Mouse (Mus musculus): Measurements from ENCODE around the gene Scin. TPM values are rescaled to one million over a fixed set of nuclear protein-coding genes. Genes with fewer than 3 reads are reported as not detected.
"Not testable (repeated sequence)": the region's sequence is repeated elsewhere in the genome, so short reads cannot be mapped to it uniquely, and the experiment has no call there.

The Scin gene
- 1 to 10 TPM in 1 of 2 experiments, under 1 TPM in 1; 0.45 to 4.5 TPM for total RNA-seq (2021)
- long read RNA-seq, experiment 1: 0 reads
- long read RNA-seq, experiment 2, partial matches to known transcripts: 0 of 4 reads
- long read RNA-seq, experiment 2, other reads (novel, unspliced or antisense): 0 of 4 reads

DNA sequence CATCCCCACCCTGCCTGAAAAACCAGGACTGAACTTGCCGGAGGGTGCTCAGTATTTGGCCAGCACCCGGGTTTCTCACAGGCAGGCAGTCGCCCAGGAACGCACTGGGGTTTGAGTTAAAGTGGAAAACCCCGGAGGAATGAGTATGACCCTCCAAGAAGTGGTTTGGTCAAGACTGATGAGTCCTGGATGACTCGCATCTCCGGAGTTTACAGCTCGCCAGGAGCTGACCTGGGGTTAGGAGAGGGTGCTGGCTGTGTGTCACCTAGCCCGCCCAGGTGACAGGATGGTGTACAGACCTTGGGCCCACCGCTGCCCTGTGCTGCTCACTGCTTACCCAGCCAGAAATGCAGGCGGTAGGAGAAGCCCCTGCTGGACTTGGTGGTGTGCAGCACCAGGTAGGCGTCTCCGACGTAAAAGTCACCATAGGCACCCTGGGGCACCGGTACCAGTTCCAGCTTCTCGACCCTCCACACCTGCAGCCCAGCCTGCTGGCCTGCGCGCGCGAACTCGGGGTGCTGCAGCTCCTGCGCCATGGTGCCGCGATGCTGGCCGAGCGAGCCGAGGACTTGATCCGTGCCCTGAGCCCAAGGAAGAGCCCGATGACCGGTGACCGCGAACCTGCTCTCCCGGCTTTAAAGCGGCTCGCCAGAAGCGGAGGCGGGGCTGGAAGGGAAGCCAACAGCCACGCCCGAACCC is at the start of gene Scin:
Gene Scin, minus strand, starts transcription at position 656 of the 699 bp plus-strand sequence.
- no peak for DNase-seq (ENCODE audit: low spot score in 2 of 2)

DNA sequence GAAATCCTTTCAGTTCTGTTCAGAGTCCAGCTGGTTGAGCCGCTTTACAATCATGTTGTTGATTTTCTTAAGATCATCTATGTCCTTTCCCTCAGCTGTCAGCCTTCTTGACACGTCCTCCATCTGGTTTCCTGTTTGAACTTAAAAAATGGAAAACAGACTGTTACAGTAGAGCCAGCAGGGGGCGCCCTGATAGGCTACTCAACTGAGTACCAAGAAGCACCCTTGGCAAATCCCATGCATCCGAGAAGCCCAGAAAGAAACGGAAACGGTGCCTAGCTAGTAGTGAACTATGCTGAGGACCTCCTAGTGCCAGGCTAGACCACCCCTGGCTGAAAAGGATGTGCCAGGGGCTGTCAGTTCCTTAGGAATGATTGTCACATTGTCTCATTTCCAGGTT is 43.1 kb upstream of the Scin start:
- DNase-seq (ENCODE audit: low spot score in 2 of 2): no peak

DNA sequence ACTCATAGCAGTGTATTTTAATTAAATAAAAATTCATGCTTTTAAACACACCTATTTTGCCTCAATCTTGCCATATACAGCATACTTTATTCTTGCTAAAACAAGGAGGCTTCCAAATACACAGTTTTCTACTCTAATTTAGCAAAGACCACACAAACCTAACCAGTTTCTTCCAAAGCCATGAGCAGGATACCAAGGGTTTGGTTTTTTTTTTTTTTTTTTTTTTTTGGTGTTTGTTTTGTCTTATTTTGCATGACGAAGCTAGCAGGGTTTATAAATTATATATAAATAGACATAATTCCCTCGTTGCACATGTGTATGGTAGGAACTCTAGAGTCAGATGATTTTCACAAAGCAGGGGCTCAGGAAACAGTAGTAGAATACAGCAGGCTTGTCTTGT is 42.1 kb upstream of the Scin start:
- DNase-seq (ENCODE audit: low spot score in 2 of 2): no peak

DNA sequence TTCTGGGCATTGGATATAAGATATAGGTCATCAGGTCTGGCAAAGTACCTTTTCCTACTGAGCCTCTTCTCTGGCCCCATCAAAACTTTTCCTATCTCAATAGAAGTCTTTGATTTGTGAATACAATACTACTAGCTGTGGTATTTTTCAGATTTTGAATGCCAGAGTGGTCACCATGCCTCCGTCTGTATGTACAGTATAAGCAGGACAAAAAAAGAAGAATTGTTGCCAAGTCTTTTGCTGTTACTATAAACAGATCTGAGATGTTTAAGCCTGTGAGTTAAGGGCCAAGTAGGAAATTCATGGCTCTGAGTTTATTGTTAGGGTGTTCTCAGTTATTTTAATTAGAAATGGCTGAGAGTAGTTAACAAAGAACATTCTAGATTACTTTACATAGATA is 41.1 kb upstream of the Scin start:
- not testable (repeated sequence) for DNase-seq (ENCODE audit: low spot score in 2 of 2)

DNA sequence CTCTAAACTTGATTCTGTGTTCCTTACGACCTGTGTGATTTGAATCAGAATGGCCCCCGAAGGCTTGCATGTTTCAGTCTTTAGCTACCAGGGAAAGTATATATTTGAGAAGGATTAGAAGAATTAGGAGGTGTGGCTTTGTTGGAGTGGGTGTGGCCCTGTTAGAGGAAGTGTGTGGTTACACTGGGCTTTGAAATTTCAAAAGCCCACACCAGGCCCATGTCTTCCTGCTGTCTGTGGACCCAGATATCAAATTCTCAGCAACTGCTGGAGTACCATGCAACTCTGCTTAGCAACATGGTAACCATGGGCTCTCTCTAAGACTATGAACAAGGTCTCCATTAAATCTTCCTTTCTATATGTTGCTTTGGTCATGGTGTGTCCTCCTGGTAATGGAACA is 37.6 kb upstream of the Scin start:
- DNase-seq (ENCODE audit: low spot score in 2 of 2): no peak

DNA sequence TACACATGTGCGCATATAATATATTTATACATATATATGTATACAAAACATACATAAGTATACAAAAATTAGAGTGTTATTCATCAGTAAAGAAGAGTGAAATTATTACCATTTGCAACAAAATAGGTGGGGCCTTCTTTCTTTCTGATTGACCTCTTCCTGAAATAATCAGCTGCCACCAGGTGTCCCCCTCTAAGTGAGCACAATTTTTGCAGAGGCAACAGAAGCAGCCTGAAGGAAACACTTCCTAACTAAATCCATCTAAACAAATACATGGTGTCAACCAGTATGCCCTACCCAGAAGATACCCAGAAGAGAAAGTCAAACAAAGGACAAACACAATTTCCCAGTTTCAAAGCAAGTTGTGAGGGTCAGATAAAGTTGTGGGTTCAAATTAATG is 35.6 kb upstream of the Scin start:
- no peak for DNase-seq (ENCODE audit: low spot score in 2 of 2)

DNA sequence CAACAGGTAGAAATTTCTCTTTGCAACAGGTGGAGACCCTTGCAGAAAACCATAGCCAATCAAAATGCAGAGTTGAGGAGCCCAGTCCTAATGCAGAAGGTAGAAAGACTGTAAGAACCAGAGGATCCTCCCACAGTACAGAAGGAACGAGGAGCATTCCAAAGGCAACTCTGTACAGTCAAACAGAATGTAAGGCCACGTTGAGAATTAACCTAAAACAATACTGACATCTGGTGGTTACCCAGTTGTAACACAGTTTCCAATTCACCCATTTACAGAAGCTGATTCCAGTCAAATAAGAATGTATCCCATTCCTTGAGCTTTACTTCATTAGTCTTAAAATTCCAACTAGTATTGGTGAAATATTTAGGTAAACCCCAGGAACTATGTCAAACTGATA is 30.6 kb upstream of the Scin start:
- no peak for DNase-seq (ENCODE audit: low spot score in 2 of 2)

DNA sequence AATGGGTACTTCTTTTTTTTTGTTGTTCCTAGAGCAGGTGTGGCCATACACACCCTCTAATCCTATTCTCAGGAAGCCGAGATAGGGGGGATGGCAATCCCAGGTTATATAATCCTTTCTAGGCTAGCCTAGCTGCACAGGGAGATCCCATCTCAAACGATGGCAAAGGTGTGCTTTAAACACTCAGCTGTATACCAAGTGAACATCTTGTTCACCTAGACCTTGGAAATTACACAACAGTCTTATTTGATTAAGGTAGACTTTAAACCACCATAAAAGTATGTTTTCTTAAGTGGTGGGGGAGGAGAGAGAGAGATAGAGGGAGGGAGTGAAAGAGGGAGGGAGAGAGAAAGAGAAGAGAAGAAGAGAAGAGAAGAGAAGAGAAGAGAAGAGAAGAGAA is 26.7 kb upstream of the Scin start:
- no peak for DNase-seq (ENCODE audit: low spot score in 2 of 2)

DNA sequence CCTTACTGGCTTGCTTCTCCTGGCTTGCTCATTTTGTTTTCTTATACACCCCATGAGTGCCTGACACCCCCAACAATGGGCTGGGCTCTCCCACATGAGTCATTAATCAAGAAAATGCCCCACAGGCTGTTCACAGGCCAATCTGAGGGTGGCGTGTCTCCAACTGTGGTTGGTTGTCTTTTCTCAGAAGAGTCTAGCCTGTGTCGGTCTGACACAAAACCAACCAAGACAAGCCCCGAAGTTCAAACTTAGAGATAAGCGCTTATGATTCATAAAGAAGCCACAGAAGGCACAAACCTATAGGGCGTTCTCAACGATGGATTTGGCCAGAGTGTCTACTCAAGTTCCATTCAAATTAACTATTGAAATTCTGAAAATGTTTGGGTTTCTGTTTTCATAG is 20.2 kb upstream of the Scin start:
- no peak for DNase-seq (ENCODE audit: low spot score in 2 of 2)

DNA sequence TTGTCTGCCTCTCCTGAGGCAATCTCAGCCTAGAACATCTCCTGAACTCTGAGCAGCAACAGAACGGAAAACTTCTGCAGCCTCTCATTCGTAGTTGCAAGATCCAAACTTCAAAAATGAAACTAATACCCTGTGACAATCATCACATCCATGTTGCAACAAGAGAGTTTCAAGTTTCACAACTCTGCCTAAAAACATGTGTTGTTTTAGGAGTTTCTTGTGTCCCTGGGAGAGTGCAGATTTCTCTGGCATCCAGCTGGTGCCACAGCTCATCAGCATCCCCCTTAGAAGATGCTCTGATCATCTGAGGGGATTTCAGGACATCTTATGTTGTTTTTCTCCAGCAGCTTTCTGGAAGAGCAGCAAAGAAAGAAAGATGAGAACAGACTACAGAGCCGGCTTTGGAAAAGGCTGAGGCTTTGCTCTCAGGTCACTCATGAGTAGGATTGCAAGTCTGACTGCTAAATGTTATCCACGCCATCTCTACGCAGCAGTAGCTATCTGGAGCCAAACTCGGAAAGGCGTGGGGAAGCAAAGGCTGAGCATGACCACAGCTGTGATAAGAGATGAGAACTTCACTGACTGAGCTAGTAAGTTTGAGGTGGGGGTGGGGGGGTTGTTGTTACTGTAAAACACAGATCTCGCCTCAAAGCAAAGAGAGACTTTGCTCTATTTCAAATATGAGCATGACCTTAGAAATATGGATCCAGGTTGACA is 18.5 kb upstream of the Scin start:
- no peak for DNase-seq (ENCODE audit: low spot score in 2 of 2)

DNA sequence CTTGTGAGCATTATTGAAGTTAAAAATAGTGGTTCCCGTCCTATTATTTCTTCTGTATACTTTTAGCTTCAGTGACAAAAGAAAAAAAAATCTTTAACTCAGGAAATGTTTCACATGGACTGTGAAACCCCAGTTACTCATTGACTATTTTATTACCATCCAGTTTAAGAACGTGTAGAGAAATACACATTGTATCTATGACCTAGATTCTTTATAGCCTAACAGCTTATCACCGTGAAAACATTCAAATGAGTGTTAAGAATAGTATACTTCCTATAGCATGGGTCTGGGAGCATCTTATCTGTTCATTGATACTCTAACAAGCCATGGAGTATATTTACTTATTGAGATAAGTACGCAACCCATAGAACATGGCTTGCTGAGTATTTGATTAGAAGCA is 13.3 kb upstream of the Scin start:
- DNase-seq (ENCODE audit: low spot score in 2 of 2): no peak

DNA sequence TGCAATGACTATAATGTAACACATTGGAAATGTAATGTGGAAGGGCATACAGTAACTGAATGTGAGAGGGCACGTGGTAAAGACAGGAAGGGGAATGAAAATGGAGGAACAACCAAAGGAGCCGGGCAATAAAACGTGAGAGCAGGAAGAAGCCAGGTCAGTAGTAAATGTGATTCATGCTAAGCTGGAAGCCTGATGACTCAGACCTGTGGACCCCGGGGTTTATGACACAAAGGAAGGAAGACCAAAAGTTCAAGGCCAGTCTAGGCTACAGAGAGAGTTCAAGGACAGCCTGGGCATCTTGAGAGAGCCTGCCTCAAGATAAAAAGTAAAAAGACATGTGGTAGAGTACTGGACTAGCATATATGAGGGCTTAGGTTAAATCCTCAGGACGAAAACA is 12.5 kb upstream of the Scin start:
- no peak for DNase-seq (ENCODE audit: low spot score in 2 of 2)

DNA sequence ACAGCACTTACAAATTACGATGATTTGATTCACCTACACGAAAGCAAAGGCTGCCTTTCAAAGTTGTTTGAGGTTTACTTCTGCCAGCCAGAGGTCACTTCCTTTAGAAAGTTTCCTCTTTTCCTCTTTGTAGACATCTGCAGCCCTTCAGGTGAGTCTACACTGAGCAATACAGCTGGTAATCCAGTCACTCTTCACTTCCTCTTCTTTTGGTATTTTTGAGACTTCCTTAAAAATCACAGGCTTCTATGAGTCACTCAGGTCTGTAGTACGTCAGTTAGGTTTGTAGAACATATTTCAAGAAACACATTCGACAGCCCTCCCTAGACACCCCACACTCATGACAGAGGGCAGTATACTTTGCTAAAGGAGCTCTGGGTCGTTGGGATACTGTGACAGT is 6.7 kb upstream of the Scin start:
- DNase-seq (ENCODE audit: low spot score in 2 of 2): no peak

DNA sequence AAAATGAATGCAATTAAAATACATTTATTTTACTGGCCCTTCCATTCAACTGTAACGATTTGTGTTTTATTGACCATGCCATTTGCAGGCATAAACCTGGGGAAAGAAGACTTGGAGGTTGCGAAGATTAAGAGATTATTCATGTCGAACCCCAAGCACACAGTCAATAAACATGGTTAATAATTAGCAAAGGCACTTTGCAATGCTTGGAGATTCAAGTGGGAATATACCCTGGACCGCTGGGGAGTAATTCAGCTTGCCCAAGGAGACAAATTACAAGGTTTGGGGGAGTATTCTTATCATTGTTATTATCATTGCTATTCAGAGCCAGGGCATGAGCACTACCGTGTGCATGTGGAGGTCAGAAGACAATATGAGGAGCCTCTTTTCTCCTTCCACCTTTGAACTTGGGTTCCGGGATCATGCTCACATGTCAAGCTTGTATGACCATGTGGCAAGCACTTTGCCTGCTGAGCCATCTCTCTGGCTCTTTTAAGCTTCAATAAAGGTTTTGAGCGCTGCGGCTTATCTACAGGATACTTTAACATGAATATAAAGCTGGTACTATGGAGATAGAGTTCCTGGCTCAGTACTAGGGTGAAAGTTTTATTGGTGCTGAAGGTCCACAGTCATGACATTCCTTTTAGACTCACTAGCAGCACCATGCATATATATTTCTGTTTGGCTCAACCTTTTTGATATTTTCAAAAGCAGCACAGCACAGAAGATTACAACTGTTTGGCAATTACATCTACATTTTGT is 5.6 kb upstream of the Scin start:
- DNase-seq (ENCODE audit: low spot score in 2 of 2): no peak

DNA sequence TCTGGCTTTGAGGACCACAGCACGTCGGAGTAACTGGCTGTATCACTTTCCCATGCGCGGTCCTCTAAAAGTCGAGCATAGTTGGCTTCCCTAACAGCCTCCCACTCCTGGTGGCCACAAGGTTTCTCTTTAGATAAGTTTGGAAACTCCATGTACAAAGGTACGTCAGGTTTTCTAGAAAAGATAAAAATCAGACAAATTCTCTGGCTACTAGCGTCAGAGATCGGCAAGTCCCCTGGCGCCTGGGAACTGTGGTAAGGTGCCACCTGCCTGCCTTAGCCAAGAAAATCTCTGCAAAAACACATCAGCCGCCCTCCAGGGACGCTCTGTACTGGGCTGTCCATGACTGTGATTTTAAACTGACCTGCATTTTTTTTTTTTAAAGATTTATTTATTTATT is 501 bp upstream of the Scin start:
- DNase-seq (ENCODE audit: low spot score in 2 of 2): no peak

DNA sequence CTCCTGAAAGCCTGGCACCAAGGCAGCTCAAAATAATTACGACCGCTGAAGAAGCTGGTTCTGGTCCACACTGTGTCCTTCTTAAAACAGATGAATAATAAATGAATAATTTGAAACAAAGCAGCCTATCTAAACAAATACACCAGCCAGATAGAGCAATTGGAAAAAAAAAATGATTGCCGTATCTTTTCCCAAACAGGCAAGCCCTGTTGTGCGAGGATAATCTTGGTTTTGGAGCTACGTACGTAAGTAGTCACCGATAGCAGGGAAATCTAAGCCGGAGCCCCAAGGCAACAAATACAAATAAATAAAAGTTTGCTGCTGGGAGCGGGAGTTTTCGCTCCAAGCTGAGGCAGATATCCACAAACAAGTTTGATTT is 845 bp downstream of the Scin start:
- DNase-seq (ENCODE audit: low spot score in 2 of 2): no peak

DNA sequence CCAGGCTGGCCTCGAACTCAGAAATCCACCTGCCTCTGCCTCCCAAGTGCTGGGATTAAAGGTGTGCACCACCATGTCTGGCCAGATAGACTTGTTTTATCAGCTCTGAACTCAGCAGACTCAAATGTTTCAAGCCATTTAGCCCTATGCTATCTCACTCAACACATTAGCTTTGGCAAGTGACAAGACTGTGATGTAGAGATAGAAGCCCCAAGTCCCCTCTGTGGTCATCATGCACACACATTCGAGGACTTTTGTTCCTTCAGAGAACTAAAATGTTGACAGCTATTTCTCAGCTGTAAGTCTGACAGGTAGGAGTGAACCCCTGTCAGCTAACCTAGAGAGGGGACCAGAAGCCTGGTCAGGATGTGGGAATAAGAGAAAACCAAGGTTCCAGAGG is 15.2 kb downstream of the Scin start:
- DNase-seq (ENCODE audit: low spot score in 2 of 2): no peak

DNA sequence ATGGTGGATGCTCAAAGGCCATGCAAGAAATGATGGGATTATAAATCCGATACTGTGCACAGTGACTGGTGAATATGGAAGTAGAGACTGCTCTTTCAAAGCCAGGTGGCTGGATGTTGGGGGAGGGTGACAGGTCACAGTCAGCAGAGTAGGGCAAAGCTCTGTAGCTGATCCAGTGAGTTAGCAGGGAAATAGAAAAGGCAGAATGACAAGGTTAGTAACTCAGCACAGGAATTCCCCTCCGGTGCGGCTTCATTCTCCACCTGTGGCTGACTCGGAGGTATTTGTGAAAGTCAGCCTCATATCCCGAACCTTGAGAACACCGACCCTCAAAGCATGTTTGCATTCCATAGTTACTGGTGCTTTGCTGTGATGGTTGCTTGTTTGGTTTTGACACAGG is 17.0 kb downstream of the Scin start:
- DNase-seq (ENCODE audit: low spot score in 2 of 2): no peak

DNA sequence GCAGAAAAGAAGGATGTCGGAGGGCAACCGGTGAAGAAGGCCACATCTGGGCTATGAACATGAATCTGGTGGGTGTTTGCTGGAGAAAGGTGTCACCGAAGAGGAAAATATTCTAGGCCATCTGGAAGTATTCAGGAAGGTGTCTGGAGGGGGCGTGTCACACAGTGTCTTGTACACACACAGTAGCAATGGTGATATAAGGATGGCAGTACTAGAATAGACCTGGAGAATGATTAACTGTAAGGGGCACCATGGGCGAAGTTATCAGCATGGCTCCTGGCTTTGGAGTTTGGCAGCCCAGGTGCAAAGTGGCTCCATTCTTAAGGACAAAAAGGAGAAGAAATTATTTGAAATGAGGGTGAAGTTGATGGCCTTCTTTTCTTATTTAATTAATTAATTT is 17.8 kb downstream of the Scin start:
- DNase-seq (ENCODE audit: low spot score in 2 of 2): no peak

DNA sequence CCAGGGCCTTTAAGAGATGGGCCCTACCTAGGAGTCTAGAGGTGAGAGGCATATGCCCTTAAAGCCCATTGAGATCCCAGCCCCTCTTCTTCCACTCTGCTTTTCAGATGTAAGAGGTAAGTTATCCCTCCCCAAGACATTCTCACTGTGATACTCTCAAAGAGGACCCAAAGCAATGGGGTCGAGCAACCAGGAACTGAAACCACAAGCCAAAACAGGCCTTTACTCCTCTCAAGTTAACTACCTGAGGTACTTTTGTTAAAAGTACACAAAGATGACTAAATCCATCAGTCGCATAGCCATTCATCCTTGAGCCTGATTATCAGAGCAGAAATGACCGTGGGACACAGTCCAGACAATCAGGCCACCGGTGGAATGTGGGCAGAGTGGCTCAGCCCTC is 19.1 kb downstream of the Scin start:
- DNase-seq (ENCODE audit: low spot score in 2 of 2): no peak

DNA sequence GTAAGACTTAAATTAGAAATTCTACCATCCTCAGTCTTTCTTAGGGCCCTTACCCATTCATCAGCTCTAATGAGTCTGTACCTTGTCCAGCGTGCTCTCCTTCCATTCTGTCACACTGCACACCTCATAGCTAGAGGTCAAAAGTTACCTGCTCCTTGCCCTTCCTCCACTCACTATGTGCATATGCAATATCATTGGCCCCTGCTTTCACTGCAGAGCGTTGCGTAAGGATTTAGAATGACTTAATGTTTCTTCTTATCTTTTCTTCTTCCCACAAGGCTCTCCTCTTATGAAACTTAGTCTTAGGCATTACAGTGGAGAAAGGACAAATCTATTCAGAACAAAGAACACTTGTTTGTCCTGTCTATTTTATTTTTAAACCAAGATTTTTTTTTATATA is 20.0 kb downstream of the Scin start:
- DNase-seq (ENCODE audit: low spot score in 2 of 2): no peak

DNA sequence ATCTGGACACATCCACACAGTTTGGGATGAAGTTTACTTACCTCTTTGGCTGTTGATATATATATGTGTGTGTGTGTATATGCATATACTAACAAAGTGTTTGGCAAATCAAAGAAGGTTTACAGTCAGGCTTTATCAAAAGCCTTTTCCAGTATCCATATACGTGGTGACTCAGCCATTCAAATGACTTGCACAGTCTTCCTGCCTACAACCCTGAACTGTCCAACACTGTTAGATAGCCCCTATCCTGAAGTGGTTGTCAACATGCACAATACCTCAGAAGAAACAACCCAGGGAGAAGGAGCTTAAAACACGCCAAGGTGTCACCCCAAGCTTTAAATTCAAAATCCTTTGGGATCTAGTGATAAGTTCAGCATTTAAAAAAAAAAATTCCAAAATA is 20.4 kb downstream of the Scin start:
- DNase-seq (ENCODE audit: low spot score in 2 of 2): no peak
